Mouse (Mus musculus) brown adipose tissue, adult 24 weeks (tissue): ENCODE measurements at regions not wholly inside any gene's neighbourhood (a gene's known extent, or its start where the extent isn't known, plus 50 kb on each side); places are given as distances from the start of the nearest gene placed in this dataset.

Experiments
- H3K27ac ChIP-seq: fragments of 200-500 bp; replicated peaks from 2 replicates; pipeline ENCODE4 v1.5.1; 2012; ENCODE audit warnings: low read depth, mild to moderate bottlenecking, low read length
- H3K4me1 ChIP-seq: fragments of 200-500 bp; 2 replicates; pipeline ENCODE4 v1.6.1; 2012; ENCODE audit warnings: low read length, mixed read lengths; ENCODE audit not compliant: control insufficient read depth, insufficient read depth, insufficient read length
- H3K4me3 ChIP-seq: fragments of 200-500 bp; 2 replicates; pipeline ENCODE4 v1.5.1; 2012; ENCODE audit warnings: low read depth, mild to moderate bottlenecking, low read length, moderate library complexity; ENCODE audit not compliant: insufficient read depth

DNA sequence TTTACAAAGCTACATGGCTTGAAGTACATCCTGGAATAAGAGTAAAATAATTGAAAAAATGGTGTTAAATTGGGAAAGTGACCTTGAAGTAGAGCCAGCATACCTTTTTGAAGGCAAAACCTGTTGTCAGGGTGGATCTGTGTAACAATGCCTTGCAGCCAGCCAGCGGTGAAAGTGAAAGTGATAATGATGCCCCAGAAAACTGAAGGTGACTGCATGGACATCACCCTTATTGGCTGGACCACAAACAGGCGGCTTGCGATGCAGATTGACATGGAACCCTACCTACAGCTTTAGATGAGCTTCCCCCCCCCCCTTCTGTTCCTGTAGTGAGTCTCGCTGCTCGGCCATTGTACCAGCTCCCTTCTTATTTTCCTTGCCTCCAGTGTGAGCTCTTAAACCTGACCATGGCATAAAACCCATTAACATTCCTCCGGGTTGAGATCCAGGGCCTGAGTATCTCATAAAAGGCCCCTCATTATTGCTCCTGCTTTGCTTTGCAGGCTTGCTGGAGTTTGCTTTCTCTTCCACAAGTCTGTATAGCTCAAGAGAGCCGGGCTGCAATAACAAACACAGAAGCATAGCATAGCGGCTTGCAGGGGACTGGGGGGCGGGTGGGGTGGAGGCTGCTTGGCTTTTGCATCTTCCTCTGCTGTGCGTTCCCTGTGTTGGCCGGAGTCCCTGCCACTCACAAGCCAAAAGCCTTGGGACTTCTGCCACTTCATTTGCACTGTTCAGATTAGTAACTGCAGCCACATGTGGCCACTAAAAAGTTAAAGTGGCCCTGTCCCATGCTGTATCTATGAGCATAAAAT, 292.1 kb downstream of the Plpp3 start:
- H3K4me1 ChIP-seq = peaks cover 2% of the 10 kb centered on the region; the same call in 1 of the 2 replicates
- H3K27ac ChIP-seq = no peak overlapping the region
- H3K4me3 ChIP-seq = no peak overlapping the region

DNA sequence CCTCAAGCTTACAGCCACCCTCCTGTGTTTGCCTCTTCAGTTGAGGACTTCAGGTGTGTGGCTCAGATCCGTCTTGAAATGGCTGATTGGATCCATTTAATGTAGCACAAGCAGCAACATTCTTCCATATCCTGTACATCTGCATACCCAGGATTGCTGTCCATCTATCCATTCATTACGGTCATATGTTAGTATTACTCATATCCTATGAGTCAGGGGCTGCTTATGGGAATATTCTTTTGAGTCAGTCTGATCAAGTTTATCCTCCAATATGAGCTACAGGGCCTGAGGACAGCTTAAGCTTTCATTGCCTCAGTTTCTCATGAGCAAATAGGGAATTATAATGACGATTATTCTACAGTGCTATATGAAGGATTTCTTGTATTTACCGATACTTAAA, 293.7 kb downstream of the Plpp3 start:
- no peak overlapping the region for H3K27ac ChIP-seq
- no peak overlapping the region for H3K4me3 ChIP-seq
- H3K4me1 ChIP-seq = no peaks in the 10 kb centered on the region

DNA sequence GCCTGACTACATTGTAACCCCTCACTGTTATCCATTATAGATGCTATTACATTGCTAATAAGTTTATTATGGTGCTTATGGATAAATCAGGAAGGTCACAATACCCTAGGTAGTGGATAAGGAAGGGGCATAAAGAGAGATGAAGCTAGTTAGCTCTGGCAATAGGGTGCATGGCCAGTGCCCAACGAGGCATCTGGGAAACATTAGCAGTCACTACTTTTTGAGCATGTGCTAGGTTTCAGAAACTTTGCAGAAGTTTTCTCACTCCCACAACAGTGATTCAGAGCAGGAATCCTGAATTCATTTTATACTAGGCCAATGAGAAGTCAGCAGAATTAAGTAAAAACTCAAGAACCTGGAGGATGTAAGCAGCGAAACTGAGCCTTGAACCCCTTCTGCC, 294.7 kb downstream of the Plpp3 start:
- no peak overlapping the region for H3K27ac ChIP-seq
- no peak overlapping the region for H3K4me3 ChIP-seq
- no peaks in the 10 kb centered on the region for H3K4me1 ChIP-seq

DNA sequence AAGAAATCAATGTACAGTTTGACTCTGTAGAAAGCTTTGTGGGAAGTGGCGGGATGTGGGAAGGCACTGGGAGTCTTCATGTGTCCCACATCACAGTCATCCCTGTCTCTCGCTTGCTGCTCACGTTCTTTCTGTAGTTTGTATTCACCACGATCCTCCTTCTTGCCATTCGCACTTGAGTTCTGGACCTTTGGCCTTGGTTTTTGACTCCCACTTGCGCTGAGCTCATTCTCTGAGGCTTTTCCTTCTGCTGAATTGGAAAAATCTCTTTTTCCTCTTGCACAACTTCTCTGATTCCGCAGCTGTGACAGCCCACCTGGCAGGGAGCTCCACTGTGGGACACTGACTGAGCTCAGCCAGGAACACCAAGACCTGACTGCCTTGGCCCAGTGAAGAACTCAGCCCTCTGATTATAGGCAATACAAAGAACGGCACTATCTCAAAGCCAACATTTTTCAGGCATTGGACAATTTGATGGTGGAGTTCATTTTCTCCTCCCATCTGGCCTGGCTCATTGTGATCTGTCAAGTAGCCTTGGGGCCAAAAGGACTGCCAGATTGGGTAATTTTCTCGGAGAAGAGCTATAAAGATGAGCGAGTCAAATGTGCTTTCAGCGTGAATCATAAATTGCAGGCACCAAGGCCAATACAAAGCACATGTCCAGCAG, 299.9 kb downstream of the Plpp3 start:
- H3K4me1 ChIP-seq = no peaks in the 10 kb centered on the region
- no peak overlapping the region for H3K4me3 ChIP-seq
- H3K27ac ChIP-seq = peak overlapping the region; percentile 30; the same call in 1 of the 2 replicates

DNA sequence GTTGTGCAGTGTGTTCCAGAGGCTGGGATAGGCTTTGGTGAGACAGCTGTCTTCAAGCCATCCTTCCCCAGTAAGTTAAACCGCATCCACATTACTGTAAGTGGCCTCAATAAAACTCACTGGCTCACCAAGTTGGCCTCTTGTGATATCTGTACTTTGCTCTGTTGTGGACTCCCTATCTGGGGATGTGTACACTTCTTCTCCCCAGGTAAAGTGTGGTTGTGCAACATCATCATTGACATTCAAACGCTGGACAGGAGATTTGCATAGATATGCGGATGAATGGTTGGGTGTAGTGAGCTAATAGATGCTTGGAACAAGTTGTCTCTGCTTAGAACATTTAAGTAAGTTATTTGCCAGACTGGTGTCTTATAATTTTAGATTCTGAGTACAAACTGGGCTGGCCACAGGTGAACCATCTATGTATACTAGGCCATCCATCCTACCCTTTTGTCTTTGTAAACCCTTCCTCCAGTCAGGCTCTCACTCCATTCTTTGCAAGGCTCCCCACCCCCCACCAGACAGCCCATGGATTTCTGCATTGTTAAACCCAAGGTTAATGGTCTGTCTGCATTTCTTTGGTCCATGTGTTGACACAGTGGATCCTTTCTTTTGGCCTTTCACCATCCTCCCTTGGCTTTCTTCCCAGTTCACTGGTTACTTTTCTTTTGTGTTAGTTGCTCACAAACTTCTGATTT, 303.0 kb downstream of the Plpp3 start:
- Histone ChIP-seq H3K4me3 (no peak overlapping the region), H3K4me1 (no peaks in the 10 kb centered on the region), H3K27ac (no peak overlapping the region)

DNA sequence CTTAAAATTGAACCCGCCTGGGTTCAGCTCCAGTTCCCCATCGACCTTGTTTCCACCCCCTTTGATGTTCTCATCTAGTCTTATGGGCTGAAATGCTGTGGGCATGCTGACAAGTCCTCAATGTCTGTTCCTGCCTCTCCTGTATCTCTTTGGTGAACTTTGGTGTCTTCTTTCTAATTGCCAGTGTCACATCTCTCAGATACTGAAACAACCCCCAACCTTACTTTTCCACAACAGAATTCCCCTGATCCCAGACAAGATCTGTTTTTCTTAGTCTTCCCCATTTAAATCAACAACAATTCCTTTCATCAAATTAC, 303.5 kb downstream of the Plpp3 start:
- no peak overlapping the region for H3K27ac ChIP-seq
- no peaks in the 10 kb centered on the region for H3K4me1 ChIP-seq
- no peak overlapping the region for H3K4me3 ChIP-seq

DNA sequence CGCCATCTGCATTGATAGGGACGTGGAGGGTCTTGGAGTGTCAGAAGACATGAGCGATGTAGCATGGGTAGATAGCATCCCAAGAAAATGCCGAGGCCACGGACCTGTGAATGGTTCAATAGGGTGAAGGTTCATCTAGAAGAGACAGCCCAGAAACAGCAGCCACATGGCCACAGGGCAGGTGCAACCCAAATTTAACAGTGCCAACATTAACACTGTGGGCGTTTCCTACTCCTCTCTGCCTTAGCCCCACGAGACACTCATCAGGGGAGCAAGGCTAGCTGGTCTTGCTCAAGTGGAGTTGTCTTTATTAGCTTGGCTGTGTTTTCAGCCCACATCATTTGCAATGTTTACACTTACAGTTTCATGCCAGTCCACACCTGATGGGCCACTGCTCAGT, 310.7 kb downstream of the Plpp3 start:
- no peaks in the 10 kb centered on the region for H3K4me1 ChIP-seq
- no peak overlapping the region for H3K4me3 ChIP-seq
- H3K27ac ChIP-seq = no peak overlapping the region

DNA sequence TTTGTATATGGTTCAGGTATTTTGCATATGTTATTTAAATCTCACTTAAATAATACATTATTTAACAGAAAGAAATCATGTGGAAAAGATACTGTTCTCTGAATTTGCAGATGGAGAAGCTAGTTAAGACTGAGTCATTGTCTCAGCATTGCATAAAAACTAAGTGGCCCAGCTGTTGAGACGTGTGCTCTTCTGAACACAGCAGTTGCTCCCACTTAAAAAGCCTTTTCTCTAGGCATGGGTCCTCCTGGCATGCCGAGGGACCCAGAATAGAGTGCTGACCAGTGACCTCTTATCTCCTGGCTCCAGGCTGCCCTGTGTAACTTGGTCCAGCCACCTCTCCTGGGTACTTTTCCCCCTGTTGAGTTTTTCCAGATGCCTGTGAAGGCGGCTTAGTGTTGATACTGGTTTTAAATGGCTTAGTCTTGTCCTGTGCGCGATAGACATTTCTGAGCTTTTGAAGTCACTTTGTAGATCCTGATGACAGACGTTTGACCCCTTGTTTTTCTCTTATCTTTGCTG, 312.2 kb downstream of the Plpp3 start:
- Histone ChIP-seq H3K27ac (no peak overlapping the region), H3K4me3 (no peak overlapping the region), H3K4me1 (no peaks in the 10 kb centered on the region)

DNA sequence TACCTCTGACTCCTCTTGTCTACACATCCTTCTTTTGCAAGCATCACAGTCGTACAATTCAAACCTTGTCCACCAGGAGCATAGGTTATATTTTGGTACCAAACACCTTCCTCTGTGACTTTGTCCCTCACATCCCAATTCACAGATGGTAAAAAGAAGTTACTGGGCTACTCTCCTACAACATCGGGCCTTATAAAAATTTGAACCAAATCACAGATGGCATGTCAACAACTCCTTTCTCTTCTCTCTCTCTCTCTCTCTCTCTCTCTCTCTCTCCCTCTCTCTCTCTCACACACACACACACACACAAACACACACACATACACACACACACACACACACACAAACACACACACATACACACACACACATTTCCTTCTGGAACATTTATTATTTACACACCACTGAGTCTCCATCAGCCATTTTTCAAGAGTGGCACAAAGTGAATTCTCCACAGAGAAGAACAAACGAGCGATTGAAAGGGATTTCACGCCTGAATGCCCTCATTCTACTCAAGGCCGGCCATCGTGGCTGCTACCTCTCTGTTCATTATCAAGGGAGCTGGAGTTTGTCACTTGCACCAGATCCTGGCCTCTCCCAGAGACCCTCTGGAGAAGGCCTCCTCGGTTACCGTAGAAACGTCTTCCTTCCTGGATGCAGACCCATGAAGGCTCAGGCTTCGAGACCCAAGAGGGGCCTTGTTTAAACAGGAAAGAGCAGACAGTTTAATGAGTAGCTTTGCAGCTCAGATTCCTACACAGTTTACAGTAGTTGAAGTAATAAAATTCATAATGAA, 314.7 kb upstream of the Gm12728 start:
- Histone ChIP-seq H3K4me1 (no peaks in the 10 kb centered on the region), H3K27ac (no peak overlapping the region), H3K4me3 (no peak overlapping the region)

DNA sequence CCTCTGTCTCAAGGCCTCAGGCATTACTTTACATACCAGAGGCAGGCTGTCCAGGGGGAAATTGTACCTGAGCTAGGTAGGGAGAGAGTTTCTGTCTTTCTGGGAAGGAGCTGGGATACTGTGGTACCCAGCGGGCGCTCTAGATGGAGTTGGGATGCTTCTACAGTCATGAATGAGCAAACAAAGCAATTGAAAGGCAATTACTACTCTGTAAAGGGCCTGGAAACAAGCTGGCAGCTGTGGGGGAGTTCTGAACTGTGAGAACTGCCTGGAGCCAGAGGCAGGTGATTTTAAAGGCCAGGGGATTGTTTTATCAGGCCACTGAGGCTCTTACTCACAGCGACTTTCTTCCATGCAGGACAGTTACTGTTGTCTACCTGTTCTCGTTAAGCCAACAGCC, 313.3 kb upstream of the Gm12728 start:
- Histone ChIP-seq H3K4me3 (no peak overlapping the region), H3K27ac (no peak overlapping the region), H3K4me1 (no peaks in the 10 kb centered on the region)

DNA sequence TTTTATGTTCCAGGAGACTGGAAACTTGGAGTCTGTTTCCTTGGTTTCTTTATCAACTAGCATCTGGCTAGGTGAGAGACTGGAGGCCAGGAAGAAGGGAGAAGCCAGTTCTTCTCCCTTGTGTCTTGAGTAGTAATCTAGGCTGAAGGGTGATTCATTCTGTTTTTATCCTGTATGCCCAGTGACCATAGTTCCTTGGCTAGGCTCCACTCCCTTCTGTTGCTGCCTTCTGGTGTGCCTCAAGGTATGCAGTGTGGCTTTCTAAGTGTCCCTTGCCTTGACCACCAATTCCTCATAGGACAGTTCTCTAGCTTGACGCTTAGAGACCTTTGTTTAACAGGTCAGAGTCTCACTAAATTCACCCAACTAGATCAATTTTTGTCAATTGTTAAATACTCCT, 303.3 kb upstream of the Gm12728 start:
- no peak overlapping the region for H3K4me3 ChIP-seq
- no peak overlapping the region for H3K27ac ChIP-seq
- no peaks in the 10 kb centered on the region for H3K4me1 ChIP-seq

DNA sequence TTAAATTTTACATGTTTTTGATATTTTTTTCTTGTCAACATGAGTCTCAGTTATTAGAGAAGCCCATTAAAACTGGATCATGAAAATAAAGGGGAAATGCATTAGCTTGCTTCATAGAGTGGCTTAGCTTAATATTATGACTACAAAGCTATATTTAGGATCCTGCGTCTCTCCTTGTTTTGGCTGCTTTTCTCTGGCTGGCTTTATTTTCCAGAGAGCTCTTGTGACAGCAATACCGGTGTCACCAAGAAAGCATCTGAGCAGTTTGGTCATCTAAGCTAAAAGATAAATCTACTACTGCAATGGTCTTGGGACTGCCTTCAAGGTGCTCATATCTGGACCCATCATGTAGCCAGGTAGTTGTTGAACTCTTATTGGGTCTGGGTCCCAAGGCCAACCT, 293.5 kb upstream of the Gm12728 start:
- Histone ChIP-seq H3K4me3 (no peak overlapping the region), H3K4me1 (no peaks in the 10 kb centered on the region), H3K27ac (no peak overlapping the region)

DNA sequence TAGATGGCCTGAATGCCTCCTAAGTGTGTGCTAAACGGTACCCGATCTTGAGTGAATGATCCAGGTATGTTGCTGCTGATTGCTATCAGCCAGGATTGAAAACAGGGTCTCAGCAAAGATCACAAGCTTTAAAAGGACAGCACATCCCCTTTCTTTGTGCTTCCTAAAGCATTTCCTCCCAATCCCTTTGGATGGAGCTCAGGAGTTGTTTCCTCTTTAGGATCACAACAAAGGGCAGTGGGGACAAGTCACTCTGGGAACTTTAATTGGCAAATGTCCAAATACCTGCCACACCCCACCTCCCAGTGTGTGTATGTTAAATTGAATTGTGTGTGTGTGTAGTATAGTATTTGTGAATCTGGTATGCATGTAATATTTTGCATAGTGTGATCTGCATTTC, 283.5 kb upstream of the Gm12728 start:
- Histone ChIP-seq H3K27ac (peak overlapping the region; percentile 43), H3K4me3 (no peak overlapping the region), H3K4me1 (peaks cover 9% of the 10 kb centered on the region; the same call in 1 of the 2 replicates)

DNA sequence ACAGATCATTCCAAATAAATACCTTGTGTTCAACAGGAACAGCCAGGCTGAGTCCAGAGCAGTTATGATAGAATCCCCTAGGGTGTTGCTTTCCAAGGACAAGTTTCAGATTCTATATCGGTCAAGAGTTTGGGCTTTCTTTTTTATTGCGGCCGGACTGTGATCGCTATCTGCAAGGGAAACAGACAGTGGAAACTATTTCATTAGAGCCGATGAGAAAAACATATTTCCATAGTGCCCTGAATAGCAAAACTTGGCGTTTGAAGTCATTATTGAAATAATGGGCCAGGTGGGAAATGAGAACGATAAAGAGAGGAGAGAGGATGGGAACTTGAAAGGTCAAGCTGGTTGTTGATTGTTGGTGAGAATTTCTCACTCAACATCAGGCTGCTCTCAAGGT, 282.4 kb upstream of the Gm12728 start:
- Histone ChIP-seq H3K27ac (peak overlapping the region; percentile 67), H3K4me3 (no peak overlapping the region), H3K4me1 (peaks cover 7% of the 10 kb centered on the region; the same call in 1 of the 2 replicates)

DNA sequence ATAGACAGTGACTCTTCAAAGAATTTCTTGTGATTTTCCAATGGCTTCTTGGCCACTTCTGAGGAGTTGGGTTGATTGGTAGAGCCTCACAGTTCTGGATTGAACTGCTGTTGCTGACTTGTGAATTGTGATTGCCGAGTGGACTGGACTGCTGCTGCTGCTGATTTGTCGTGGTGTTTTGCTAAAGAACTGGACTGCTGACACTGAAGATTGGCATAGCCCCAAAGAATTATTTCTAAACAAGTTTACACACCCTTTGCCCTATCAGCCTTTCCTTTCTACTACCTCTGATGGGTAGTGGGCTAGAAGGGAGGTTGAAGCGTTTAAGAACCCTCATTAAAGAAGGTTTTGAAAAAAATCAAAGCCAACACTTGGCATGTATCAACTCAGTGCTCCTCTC, 280.6 kb upstream of the Gm12728 start:
- H3K27ac ChIP-seq = no peak overlapping the region
- H3K4me3 ChIP-seq = no peak overlapping the region
- H3K4me1 ChIP-seq = peaks cover 7% of the 10 kb centered on the region; the same call in 1 of the 2 replicates
